Mouse (Mus musculus): ENCODE data around the gene Apom.

GRCm38 (mm10) chr17:35159638-35160037 lies 27.8 kb upstream of the Apom start:
- no peak for TF ChIP-seq CTCF (IDR thresholded peaks at IDR 0.05; ENCODE audit: insufficient read depth, low read depth, low read length)
- no peak for TF ChIP-seq POLR2A (IDR thresholded peaks at IDR 0.05; ENCODE audit: insufficient read depth, low read depth, low read length)

Measured in olfactory bulb, adult 2 months (tissue).